ENCODE assay signal across 8 mouse cellular contexts in the genomic region with DNA sequence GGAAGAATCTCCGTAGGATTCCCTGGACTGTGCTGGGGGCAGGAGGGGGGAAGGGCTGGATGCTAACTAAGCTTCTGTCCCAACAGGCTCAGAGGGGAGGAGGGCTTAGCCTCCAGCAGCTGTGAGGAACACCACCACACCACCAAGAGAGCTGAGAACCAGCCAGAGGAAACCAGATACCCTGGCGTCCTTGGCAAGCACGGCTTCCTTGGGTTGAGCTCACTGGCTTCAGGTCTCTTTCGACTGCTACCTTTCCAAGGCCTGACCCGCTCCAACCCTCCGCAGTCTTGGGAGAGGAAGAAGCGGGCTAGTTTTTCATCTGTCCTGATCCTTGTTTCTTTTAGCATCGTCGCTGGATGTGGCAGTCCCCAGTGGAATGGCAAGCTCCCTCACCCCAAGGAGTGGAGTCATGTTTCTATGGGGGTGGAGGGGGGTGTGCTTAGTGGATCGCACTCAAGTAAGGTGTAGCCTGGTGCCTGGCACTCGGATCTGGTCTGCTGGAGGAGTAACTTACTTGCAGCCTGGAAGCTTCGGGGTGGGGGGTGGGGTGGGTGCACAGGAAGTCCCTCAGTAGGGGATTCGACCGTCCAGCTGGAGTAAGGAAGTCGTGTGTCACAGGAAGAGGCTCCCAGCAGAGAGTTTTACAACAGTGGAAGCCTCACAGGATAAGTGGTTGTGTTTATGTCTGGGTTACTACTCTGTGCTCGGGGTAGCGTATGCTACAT. TPM values are rescaled to one million over a fixed set of nuclear protein-coding genes. Genes with fewer than 3 reads are reported as not detected.
DNase-seq lines count a peak whose midpoint lies in the region; ATAC-seq and TF ChIP-seq lines count a peak whose summit lies in the region.

No protein-coding gene starts in this region.

- no peak overlapping the region; the same call in 1 of the 2 replicates for H3K9ac ChIP-seq in heart, adult 2 months (ENCODE audit: low read depth, low read length)
- peak overlapping the region; percentile 29; the same call in 1 of the 2 replicates for H3K9ac ChIP-seq in lung, embryonic 15.5 days

- no peaks in the 10 kb centered on the region for H3K9me3 ChIP-seq in lung, embryonic 15.5 days

- H3K4me1 ChIP-seq in bone marrow, adult 2 months (ENCODE audit: control insufficient read depth, insufficient read depth, low read length), result peaks cover 4% of the 10 kb centered on the region; the same call in 1 of the 2 replicates
- H3K4me1 ChIP-seq in heart, adult 2 months (ENCODE audit: control insufficient read depth, insufficient read depth, low read length), result peaks cover 13% of the 10 kb centered on the region
- H3K4me1 ChIP-seq in lung, embryonic 15.5 days, result peaks cover 44% of the 10 kb centered on the region
- peaks cover 13% of the 10 kb centered on the region for H3K4me1 ChIP-seq in small intestine, adult 2 months (ENCODE audit: control insufficient read depth, insufficient read depth, insufficient read length, low read length)

- ATAC-seq in lung, embryonic 15.5 days (ENCODE audit: borderline replicate concordance, extremely low read depth, low FRiP score, low TSS enrichment), result peak; percentile 20
- no peak for ATAC-seq in monocyte, adult 5-6 weeks (replicated peaks; ENCODE audit: insufficient number of reproducible peaks, low FRiP score, low TSS enrichment, poor library complexity, severe bottlenecking)

- 16% methylated on average over 17 of the region's 17 CpGs for WGBS in bone marrow, adult 2 months
- 23% methylated on average over 17 of the region's 17 CpGs for WGBS in heart, adult 2 months
- WGBS in lung, embryonic 15.5 days, result 4% methylated on average over 17 of the region's 17 CpGs
- 50% methylated on average over 17 of the region's 17 CpGs for WGBS in small intestine, adult 2 months

- TF ChIP-seq CTCF in C2C12 (IDR thresholded peaks at IDR 0.05; ENCODE audit: control insufficient read depth, insufficient read depth, insufficient read length), result no peak
- TF ChIP-seq CTCF in bone marrow, adult 2 months (IDR thresholded peaks at IDR 0.05; ENCODE audit: control insufficient read depth, insufficient read depth, low read length), result no peak
- TF ChIP-seq CTCF in heart, adult 2 months (IDR thresholded peaks at IDR 0.05), result no peak
- no peak for TF ChIP-seq CTCF in small intestine, adult 2 months (IDR thresholded peaks at IDR 0.05; ENCODE audit: extremely low read depth, insufficient read length, insufficient replicate concordance, low read depth, low read length)

- TF ChIP-seq EP300 in heart, adult 2 months (IDR thresholded peaks at IDR 0.05; ENCODE audit: insufficient read depth, low read depth, low read length), result no peak

- no peak overlapping the region for H3K4me3 ChIP-seq in C2C12 (ENCODE audit: insufficient read depth, poor library complexity, severe bottlenecking)
- H3K4me3 ChIP-seq in bone marrow, adult 2 months (replicated peaks; ENCODE audit: control insufficient read depth, low read depth, low read length), result no peak overlapping the region
- peak overlapping the region; percentile 8; the same call in 1 of the 2 replicates for H3K4me3 ChIP-seq in heart, adult 2 months
- peak overlapping the region; percentile 1; the same call in 1 of the 2 replicates for H3K4me3 ChIP-seq in lung, embryonic 15.5 days
- H3K4me3 ChIP-seq in small intestine, adult 2 months (ENCODE audit: low read depth, low read length), result 0 out of 2 replicates have a peak overlapping the region, but pooled peaks have one; percentile 8

- H3K36me3 ChIP-seq in C2C12 (ENCODE audit: control insufficient read depth, insufficient read depth), result no peaks in the 10 kb centered on the region
- H3K36me3 ChIP-seq in heart, adult 2 months (ENCODE audit: control insufficient read depth, insufficient read depth, low read length), result peaks cover 7% of the 10 kb centered on the region; the same call in 1 of the 2 replicates
- H3K36me3 ChIP-seq in lung, embryonic 15.5 days, result no peaks in the 10 kb centered on the region
- no peaks in the 10 kb centered on the region for H3K36me3 ChIP-seq in small intestine, adult 2 months (ENCODE audit: control insufficient read depth, insufficient read depth, low read length)

- TF ChIP-seq POLR2A in bone marrow, adult 2 months (IDR thresholded peaks at IDR 0.05; ENCODE audit: borderline replicate concordance, control insufficient read depth, low read depth, low read length), result no peak
- TF ChIP-seq POLR2A in heart, adult 2 months (IDR thresholded peaks at IDR 0.05; ENCODE audit: insufficient read depth, low read depth, low read length), result no peak
- TF ChIP-seq POLR2A in small intestine, adult 2 months (IDR thresholded peaks at IDR 0.05; ENCODE audit: low read depth, low read length), result no peak

- no peaks in the 10 kb centered on the region for H3K27me3 ChIP-seq in C2C12 (ENCODE audit: control insufficient read depth, insufficient read depth, insufficient read length)
- H3K27me3 ChIP-seq in heart, adult 2 months (ENCODE audit: control insufficient read depth, insufficient read depth, low read length), result no peaks in the 10 kb centered on the region
- H3K27me3 ChIP-seq in lung, embryonic 15.5 days, result no peaks in the 10 kb centered on the region
- H3K27me3 ChIP-seq in small intestine, adult 2 months (ENCODE audit: control insufficient read depth, insufficient read depth, low read length), result no peaks in the 10 kb centered on the region

- H3K4me2 ChIP-seq in lung, embryonic 15.5 days, result peak overlapping the region; percentile 88

- H3K79me3 ChIP-seq in C2C12 (ENCODE audit: low read depth), result peaks cover 6% of the 10 kb centered on the region

- H3K79me2 ChIP-seq in C2C12 (ENCODE audit: control insufficient read depth, insufficient read depth), result peaks cover 15% of the 10 kb centered on the region
- H3K79me2 ChIP-seq in heart, adult 2 months (replicated peaks; ENCODE audit: control insufficient read depth, insufficient read depth, low read length), result 0 out of 2 replicates have a peak, but pooled peaks cover 2% of the 10 kb centered on the region

- peak; percentile 60 to 62 for DNase-seq in heart, adult 2 months
- peak; percentile 29 for DNase-seq in kidney, adult 18-20 months
- DNase-seq in urinary bladder, adult 18-20 months (ENCODE audit: low spot score in 2 of 2), result no peak

- intact Hi-C loops in heart, adult 2 months (cut with DNase I), result no loop called here

- H3ac ChIP-seq in C2C12 (ENCODE audit: control insufficient read depth, insufficient read length, low read depth), result peak overlapping the region; percentile 35

- H3K27ac ChIP-seq in bone marrow, adult 2 months (ENCODE audit: control insufficient read depth, insufficient read depth, low read depth, low read length, poor library complexity), result peak overlapping the region; percentile 57
- peak overlapping the region; percentile 89 for H3K27ac ChIP-seq in heart, adult 2 months
- H3K27ac ChIP-seq in lung, embryonic 15.5 days, result peak overlapping the region; percentile 99
- no peak overlapping the region for H3K27ac ChIP-seq in small intestine, adult 2 months (ENCODE audit: insufficient read depth, low read depth, low read length)

TF ChIP-seq in C2C12, 6 proteins besides CTCF, POLR2A, EP300 and RAD21:
- TF ChIP-seq MYOD1 (IDR thresholded peaks at IDR 0.05; ENCODE audit: control insufficient read depth, insufficient read length, low read depth) (peak; percentile 45), USF1 (IDR thresholded peaks at IDR 0.05; ENCODE audit: low read depth) (no peak)

RNA-seq across cellular contexts. Expression of a gene that starts 2.6 kb away (rescaled TPM):
- 74.7 TPM for polyA plus RNA-seq in C2C12 (2012; fragmentation: generic; extraction: Trizol)
- 84.3 and 112 TPM in 2 replicates for polyA plus RNA-seq in bone marrow, adult 2 months (2011; ENCODE audit: insufficient read depth, insufficient read length, low replicate concordance, missing spikeins)
- total RNA-seq in heart, adult 2 months (2021), result 10 to 100 TPM; 37.3 to 39.0 TPM
- polyA plus RNA-seq in heart, adult 2 months (2012; rRNA removed), result 26.1 and 26.6 TPM in 2 replicates
- 90.3 and 90.4 TPM in 2 replicates for polyA plus RNA-seq in lung, embryonic 15.5 days (2015; fragmentation: Nextera tagmentation; extraction: Ambion mirVana)
- polyA plus RNA-seq in small intestine, adult 2 months (2012; rRNA removed), result 11.7 and 21.2 TPM in 2 replicates
- total RNA-seq in monocyte, adult 5-6 weeks (2017), result 14.3 to 22.7 TPM (median 19.5 TPM) in 3 replicates

Comparison
In these comparisons a context has a peak if more than half of its experiments do, and no peak if none do; other contexts are left out.
1. H3K4me3 ChIP-seq: peak in heart, adult 2 months (single experiment), lung, embryonic 15.5 days (single experiment) and small intestine, adult 2 months (single experiment); none in C2C12 (single experiment) and bone marrow, adult 2 months (single experiment).
2. DNase-seq: peak in heart, adult 2 months (2 of 2) and kidney, adult 18-20 months (single experiment); none in urinary bladder, adult 18-20 months (0 of 2).